Mouse (Mus musculus): ENCODE measurements around the gene Gm17581. TPM values are rescaled to one million over a fixed set of nuclear protein-coding genes. Genes with fewer than 3 reads are reported as not detected.
A peak's percentile ranks its signal among the peaks of the same experiment; 100 is the strongest.

Gene Gm17581
- polyA plus RNA-seq, 1 experiment from 2014 or later: not detected

GRCm38 (mm10) chr2:155774927-155775684, 39.4 kb upstream of the Gm17581 start, which contains the start of gene Mmp24:
Gene Mmp24, plus strand, starts transcription at chr2:155775342.
- H3K4me3 ChIP-seq (ENCODE audit: low read depth, low read length): peak within 1 kb of the TSS; percentile 56
- peaks cover 48% of the 10 kb centered on the region for H3K27me3 ChIP-seq (ENCODE audit: control insufficient read depth, insufficient read depth, low read length)
- 0 out of 2 replicates have a peak, but pooled peaks have one; percentile 55 for ATAC-seq (replicated peaks; ENCODE audit: insufficient number of reproducible peaks, low FRiP score, low TSS enrichment)
- no peak within 1 kb of the TSS for H3K27ac ChIP-seq (ENCODE audit: low read depth, low read length)
- peak within 1 kb of the TSS; percentile 97 for H3K4me2 ChIP-seq
- no peaks in the 10 kb centered on the region for H3K9me3 ChIP-seq (replicated peaks; ENCODE audit: control insufficient read depth, low read length)
- no peak within 1 kb of the TSS for H3K9ac ChIP-seq (ENCODE audit: low read depth, low read length)
- WGBS (ENCODE audit: insufficient replicate concordance): 2% methylated on average over 73 of the region's 100 CpGs
- peaks cover 3% of the 10 kb centered on the region; the same call in 1 of the 2 replicates for H3K4me1 ChIP-seq (ENCODE audit: control insufficient read depth, insufficient read depth, low read length)
- no peaks in the 10 kb centered on the region for H3K36me3 ChIP-seq (ENCODE audit: control insufficient read depth, insufficient read depth, low read length)

GRCm38 (mm10) chr2:155774261-155774926, 38.7 kb upstream of the Gm17581 start:
- Histone ChIP-seq H3K4me1 (ENCODE audit: control insufficient read depth, insufficient read depth, low read length) (peaks cover 3% of the 10 kb centered on the region; the same call in 1 of the 2 replicates), H3K36me3 (ENCODE audit: control insufficient read depth, insufficient read depth, low read length) (no peaks in the 10 kb centered on the region), H3K4me3 (ENCODE audit: low read depth, low read length) (peak overlapping the region; percentile 56), H3K4me2 (no peak overlapping the region), H3K27ac (ENCODE audit: low read depth, low read length) (no peak overlapping the region), H3K27me3 (ENCODE audit: control insufficient read depth, insufficient read depth, low read length) (peaks cover 50% of the 10 kb centered on the region), H3K9me3 (replicated peaks; ENCODE audit: control insufficient read depth, low read length) (no peaks in the 10 kb centered on the region), H3K9ac (ENCODE audit: low read depth, low read length) (no peak overlapping the region)
- 53% methylated on average over 11 of the region's 11 CpGs for WGBS (ENCODE audit: insufficient replicate concordance)
- ATAC-seq (replicated peaks; ENCODE audit: insufficient number of reproducible peaks, low FRiP score, low TSS enrichment): no peak

DNA sequence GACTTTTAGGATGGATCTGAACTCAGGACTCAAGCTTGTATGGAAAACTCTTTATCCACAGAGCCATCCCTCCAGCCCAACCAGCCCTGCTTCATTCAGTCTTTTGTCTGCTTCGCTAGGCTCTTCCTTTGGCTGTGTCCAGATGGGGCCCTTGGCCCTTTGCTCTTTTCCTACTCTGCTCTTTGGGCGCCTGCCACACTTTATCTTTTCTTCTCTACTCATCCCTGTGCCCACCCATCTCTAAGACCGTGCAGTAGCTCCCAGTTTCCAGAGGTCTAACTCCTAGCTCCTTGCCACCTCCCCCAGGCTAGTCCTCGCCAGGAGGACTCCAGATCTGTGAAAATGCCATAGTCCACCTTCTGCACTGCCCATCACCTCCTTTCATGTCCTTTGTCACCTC, 38.0 kb upstream of the Gm17581 start:
- no peak overlapping the region for H3K4me3 ChIP-seq (ENCODE audit: low read depth, low read length)
- H3K4me2 ChIP-seq: no peak overlapping the region
- H3K27me3 ChIP-seq (ENCODE audit: control insufficient read depth, insufficient read depth, low read length): peaks cover 51% of the 10 kb centered on the region
- H3K27ac ChIP-seq (ENCODE audit: low read depth, low read length): no peak overlapping the region
- no peaks in the 10 kb centered on the region for H3K36me3 ChIP-seq (ENCODE audit: control insufficient read depth, insufficient read depth, low read length)
- peaks cover 3% of the 10 kb centered on the region; the same call in 1 of the 2 replicates for H3K4me1 ChIP-seq (ENCODE audit: control insufficient read depth, insufficient read depth, low read length)
- ATAC-seq (replicated peaks; ENCODE audit: insufficient number of reproducible peaks, low FRiP score, low TSS enrichment): no peak
- H3K9me3 ChIP-seq (replicated peaks; ENCODE audit: control insufficient read depth, low read length): no peaks in the 10 kb centered on the region
- 66% methylated on average over 4 of the region's 4 CpGs for WGBS (ENCODE audit: insufficient replicate concordance)
- H3K9ac ChIP-seq (ENCODE audit: low read depth, low read length): no peak overlapping the region

- no peaks in the 10 kb centered on the region for H3K36me3 ChIP-seq (ENCODE audit: control insufficient read depth, insufficient read depth, low read length)
- no peaks in the 10 kb centered on the region for H3K9me3 ChIP-seq (replicated peaks; ENCODE audit: control insufficient read depth, low read length)
- no peak overlapping the region for H3K9ac ChIP-seq (ENCODE audit: low read depth, low read length)
- peak overlapping the region; percentile 29; the same call in 1 of the 2 replicates for H3K4me2 ChIP-seq
- H3K4me1 ChIP-seq (ENCODE audit: control insufficient read depth, insufficient read depth, low read length): no peaks in the 10 kb centered on the region
- no peak overlapping the region for H3K27ac ChIP-seq (ENCODE audit: low read depth, low read length)
- no peak for ATAC-seq (replicated peaks; ENCODE audit: insufficient number of reproducible peaks, low FRiP score, low TSS enrichment)
- H3K27me3 ChIP-seq (ENCODE audit: control insufficient read depth, insufficient read depth, low read length): peaks cover 7% of the 10 kb centered on the region; the same call in 1 of the 2 replicates
- H3K4me3 ChIP-seq (ENCODE audit: low read depth, low read length): no peak overlapping the region
- WGBS (ENCODE audit: insufficient replicate concordance): 47% methylated on average over 13 of the region's 13 CpGs
These were observed 29.2 kb upstream of the Gm17581 start for GRCm38 (mm10) chr2:155764679-155765418.

DNA sequence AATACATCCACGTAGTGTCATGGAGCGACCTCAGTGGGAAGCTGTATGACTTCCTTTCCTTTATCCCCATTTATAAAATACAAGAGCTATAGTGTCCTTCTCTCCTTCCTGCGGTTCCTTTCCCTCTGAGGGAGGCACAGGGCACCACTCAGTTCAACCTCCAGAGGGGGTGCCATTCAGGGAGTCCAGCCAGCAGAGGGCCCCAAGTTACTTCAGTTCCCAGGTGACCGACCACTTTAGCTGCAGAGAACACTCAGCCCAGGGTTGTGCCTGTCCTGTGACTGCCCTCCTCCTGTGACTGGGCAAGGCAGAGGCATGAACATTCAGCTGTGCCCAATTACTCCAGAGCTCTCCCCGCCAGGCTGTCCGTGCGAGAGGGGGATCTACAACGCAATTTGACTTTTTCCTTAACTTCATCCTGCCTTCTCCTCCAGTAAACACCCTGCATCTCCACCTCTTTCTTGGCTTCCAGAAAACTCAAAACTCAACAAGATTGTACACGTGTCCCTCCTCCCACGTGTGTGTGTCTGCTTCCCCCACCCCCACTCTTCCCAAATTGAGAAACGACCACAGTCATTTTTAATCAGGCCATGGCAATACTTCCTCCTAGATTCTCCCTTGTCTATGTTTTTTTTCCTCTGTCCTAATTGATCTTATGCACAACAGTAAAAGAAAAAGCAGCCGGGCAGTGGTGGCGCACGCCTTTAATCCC, 21.3 kb upstream of the Gm17581 start:
- ATAC-seq (replicated peaks; ENCODE audit: insufficient number of reproducible peaks, low FRiP score, low TSS enrichment): no peak
- WGBS (ENCODE audit: insufficient replicate concordance): 58% methylated on average over 14 of the region's 14 CpGs
- Histone ChIP-seq H3K27ac (ENCODE audit: low read depth, low read length) (no peak overlapping the region), H3K9me3 (replicated peaks; ENCODE audit: control insufficient read depth, low read length) (no peaks in the 10 kb centered on the region), H3K36me3 (ENCODE audit: control insufficient read depth, insufficient read depth, low read length) (no peaks in the 10 kb centered on the region), H3K4me3 (ENCODE audit: low read depth, low read length) (no peak overlapping the region), H3K4me1 (ENCODE audit: control insufficient read depth, insufficient read depth, low read length) (no peaks in the 10 kb centered on the region), H3K4me2 (no peak overlapping the region), H3K9ac (ENCODE audit: low read depth, low read length) (no peak overlapping the region), H3K27me3 (ENCODE audit: control insufficient read depth, insufficient read depth, low read length) (peaks cover 9% of the 10 kb centered on the region)

DNA sequence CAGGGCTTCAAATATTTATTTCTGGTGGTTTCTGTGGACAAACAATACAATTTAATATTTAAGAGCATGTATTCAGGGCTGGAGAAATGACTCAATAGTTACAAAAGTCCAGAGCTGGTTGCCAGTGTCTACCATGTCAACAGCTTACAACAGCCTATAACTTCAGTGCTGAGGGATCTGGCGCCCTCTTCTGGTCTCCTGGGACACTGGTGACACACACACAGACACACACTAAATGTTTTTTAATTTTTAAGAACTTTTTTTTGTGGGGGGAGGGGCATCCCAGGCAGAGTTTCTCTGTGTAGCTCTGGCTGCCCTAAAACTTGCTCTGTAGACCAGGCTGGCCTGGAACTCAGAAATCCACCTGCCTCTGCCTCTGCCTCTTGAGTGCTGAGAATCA, 20.1 kb upstream of the Gm17581 start:
- Histone ChIP-seq H3K4me1 (ENCODE audit: control insufficient read depth, insufficient read depth, low read length) (no peaks in the 10 kb centered on the region; the same call in 1 of the 2 replicates), H3K4me3 (ENCODE audit: low read depth, low read length) (no peak overlapping the region), H3K27ac (ENCODE audit: low read depth, low read length) (no peak overlapping the region), H3K9ac (ENCODE audit: low read depth, low read length) (no peak overlapping the region), H3K4me2 (no peak overlapping the region), H3K27me3 (ENCODE audit: control insufficient read depth, insufficient read depth, low read length) (peaks cover 9% of the 10 kb centered on the region), H3K36me3 (ENCODE audit: control insufficient read depth, insufficient read depth, low read length) (no peaks in the 10 kb centered on the region), H3K9me3 (replicated peaks; ENCODE audit: control insufficient read depth, low read length) (no peaks in the 10 kb centered on the region)
- no peak for ATAC-seq (replicated peaks; ENCODE audit: insufficient number of reproducible peaks, low FRiP score, low TSS enrichment)
- 0% methylated on average over 1 of the region's 1 CpGs for WGBS (ENCODE audit: insufficient replicate concordance)

- Histone ChIP-seq H3K4me2 (peak within 1 kb of the TSS; percentile 64), H3K9me3 (replicated peaks; ENCODE audit: control insufficient read depth, low read length) (no peaks in the 10 kb centered on the region), H3K36me3 (ENCODE audit: control insufficient read depth, insufficient read depth, low read length) (no peaks in the 10 kb centered on the region), H3K27ac (ENCODE audit: low read depth, low read length) (no peak within 1 kb of the TSS), H3K9ac (ENCODE audit: low read depth, low read length) (peak within 1 kb of the TSS; percentile 50; the same call in 1 of the 2 replicates), H3K27me3 (ENCODE audit: control insufficient read depth, insufficient read depth, low read length) (peaks cover 7% of the 10 kb centered on the region; the same call in 1 of the 2 replicates), H3K4me1 (ENCODE audit: control insufficient read depth, insufficient read depth, low read length) (no peaks in the 10 kb centered on the region; the same call in 1 of the 2 replicates), H3K4me3 (ENCODE audit: low read depth, low read length) (peak within 1 kb of the TSS; percentile 35)
- WGBS (ENCODE audit: insufficient replicate concordance): 2% methylated on average over 25 of the region's 25 CpGs
- ATAC-seq (replicated peaks; ENCODE audit: insufficient number of reproducible peaks, low FRiP score, low TSS enrichment): 0 out of 2 replicates have a peak, but pooled peaks have one; percentile 57
These were observed 15.5 kb upstream of the Gm17581 start, which contains the start of gene Procr for GRCm38 (mm10) chr2:155751014-155751786. Gene Procr, plus strand, starts transcription at chr2:155751117.

Measured in heart, embryonic 11.5 days (tissue).